Comparison of ENCODE assay signal across 7 mouse cellular contexts in the genomic region with DNA sequence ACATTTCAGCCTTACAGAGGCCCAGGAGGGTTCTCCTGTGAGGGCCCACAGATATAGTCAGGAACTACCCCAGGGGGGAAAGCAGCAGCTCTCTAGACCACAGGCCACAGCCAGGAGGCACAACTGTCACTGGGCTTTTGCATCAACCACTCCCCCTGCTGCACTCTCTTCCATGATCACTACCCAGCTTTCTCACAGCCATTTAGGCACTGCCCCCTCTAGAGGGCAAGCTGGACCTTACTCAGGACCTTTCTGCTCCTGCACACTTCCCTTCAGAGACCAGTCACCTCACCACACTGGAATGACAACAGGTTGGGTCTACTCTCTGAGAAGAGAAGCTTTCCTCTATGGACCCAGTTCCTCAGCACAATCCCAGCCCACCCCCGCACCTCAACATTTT. TPM values are rescaled to one million over a fixed set of nuclear protein-coding genes. Genes with fewer than 3 reads are reported as not detected.
DNase-seq lines count a peak whose midpoint lies in the region; ATAC-seq and TF ChIP-seq lines count a peak whose summit lies in the region.

No protein-coding gene starts in this region.

- TF ChIP-seq POLR2A in CH12.LX (IDR thresholded peaks at IDR 0.05; ENCODE audit: low read depth, low read length): no peak
- TF ChIP-seq POLR2A in small intestine, adult 2 months (IDR thresholded peaks at IDR 0.05; ENCODE audit: low read depth, low read length): no peak

- 83% methylated on average over 1 of the region's 1 CpGs for WGBS in forebrain, embryonic 15.5 days
- WGBS in lung, embryonic 15.5 days: 71% methylated on average over 1 of the region's 1 CpGs
- 74% methylated on average over 1 of the region's 1 CpGs for WGBS in small intestine, adult 2 months

- H3K4me1 ChIP-seq in CH12.LX (ENCODE audit: control insufficient read depth in 1 of 2, insufficient read depth in 2 of 2): peaks cover 12 to 31% of the 10 kb centered on the region in 2 experiments
- H3K4me1 ChIP-seq in forebrain, embryonic 15.5 days: peaks cover 23% of the 10 kb centered on the region
- peaks cover 23% of the 10 kb centered on the region for H3K4me1 ChIP-seq in lung, embryonic 15.5 days
- H3K4me1 ChIP-seq in small intestine, adult 2 months (ENCODE audit: control insufficient read depth, insufficient read depth, insufficient read length, low read length): peaks cover 11% of the 10 kb centered on the region; the same call in 1 of the 2 replicates

- CTCF ChIA-PET in Patski (lab: Charles Lee): interaction anchor here (0.7 to 1.6 kb wide), 5 partner anchors 9 to 116 kb away, joined by 3 to 8 read pairs (median 3); no protein-coding TSS in a partner anchor

- peak in 1 of 2 experiments; percentile 71; a peak in 2 of 4 replicates for TF ChIP-seq CTCF in CH12.LX (conservative IDR thresholded peaks at IDR 0.05 in 1 of 2, IDR thresholded peaks at IDR 0.05 in 1 of 2; ENCODE audit: low read depth in 2 of 2, low read length in 2 of 2)
- TF ChIP-seq CTCF in Patski (IDR thresholded peaks at IDR 0.05): no peak
- TF ChIP-seq CTCF in small intestine, adult 2 months (IDR thresholded peaks at IDR 0.05; ENCODE audit: extremely low read depth, insufficient read length, insufficient replicate concordance, low read depth, low read length): peak; percentile 35; the same call in 1 of the 2 replicates

- H3K27ac ChIP-seq in CH12.LX (ENCODE audit: insufficient read depth, low read depth): no peak overlapping the region
- H3K27ac ChIP-seq in forebrain, embryonic 15.5 days (replicated peaks): no peak overlapping the region
- H3K27ac ChIP-seq in lung, embryonic 15.5 days: no peak overlapping the region
- H3K27ac ChIP-seq in small intestine, adult 2 months (ENCODE audit: insufficient read depth, low read depth, low read length): no peak overlapping the region

- H3K9me3 ChIP-seq in CH12.LX (replicated peaks; ENCODE audit: low read length): peaks cover 21% of the 10 kb centered on the region
- H3K9me3 ChIP-seq in forebrain, embryonic 15.5 days: 0 out of 2 replicates have a peak, but pooled peaks cover 5% of the 10 kb centered on the region
- H3K9me3 ChIP-seq in lung, embryonic 15.5 days: peaks cover 3% of the 10 kb centered on the region; the same call in 1 of the 2 replicates

- dilution Hi-C loops in CH12.LX (cut with MboI; ENCODE audit: extremely low pct_ligation_motif_present, extremely low pct_unique_long_range_greater_than_20kb, low sequenced_read_pairs): no loop called here

- POLR2A ChIA-PET in Patski (lab: Charles Lee): interaction anchor here (0.6 to 1.8 kb wide), 2 partner anchors 19 to 112 kb away, joined by 3 to 6 read pairs; no protein-coding TSS in a partner anchor

- H3K4me3 ChIP-seq in CH12.LX (replicated peaks in 1 of 3; ENCODE audit: low read depth in 2 of 3, low read length in 2 of 3, poor library complexity in 1 of 3): peak overlapping the region in 1 of 3 experiments; percentile 87
- H3K4me3 ChIP-seq in forebrain, embryonic 15.5 days: peak overlapping the region; percentile 93
- H3K4me3 ChIP-seq in lung, embryonic 15.5 days: peak overlapping the region; percentile 88
- no peak overlapping the region for H3K4me3 ChIP-seq in small intestine, adult 2 months (ENCODE audit: low read depth, low read length)

- H3K27me3 ChIP-seq in CH12.LX (replicated peaks) (no peaks in the 10 kb centered on the region), Patski (no peaks in the 10 kb centered on the region)
- no peaks in the 10 kb centered on the region for H3K27me3 ChIP-seq in forebrain, embryonic 15.5 days
- no peaks in the 10 kb centered on the region for H3K27me3 ChIP-seq in lung, embryonic 15.5 days
- H3K27me3 ChIP-seq in small intestine, adult 2 months (ENCODE audit: control insufficient read depth, insufficient read depth, low read length): no peaks in the 10 kb centered on the region

- TF ChIP-seq RAD21 in CH12.LX (IDR thresholded peaks at IDR 0.05; ENCODE audit: low read depth, low read length): peak; percentile 18

- DNase-seq in CH12.LX (ENCODE audit: extremely low read depth): peak; percentile 63
- no peak for DNase-seq in Patski (ENCODE audit: low read depth, low spot score)
- DNase-seq in kidney, adult 18-20 months: peak; percentile 45
- no peak for DNase-seq in ovary, adult 18-20 months (ENCODE audit: low spot score)

- peak overlapping the region; percentile 90; the same call in 1 of the 2 replicates for H3K9ac ChIP-seq in CH12.LX (ENCODE audit: insufficient read depth, low read depth)
- H3K9ac ChIP-seq in forebrain, embryonic 15.5 days (replicated peaks): peak overlapping the region; percentile 26
- H3K9ac ChIP-seq in lung, embryonic 15.5 days: 0 out of 2 replicates have a peak overlapping the region, but pooled peaks have one; percentile 90

- H3K4me2 ChIP-seq in CH12.LX (ENCODE audit: insufficient read depth, low read depth, poor library complexity, severe bottlenecking): peak overlapping the region; percentile 65
- peak overlapping the region; percentile 96 for H3K4me2 ChIP-seq in forebrain, embryonic 15.5 days (replicated peaks)
- peak overlapping the region; percentile 71 for H3K4me2 ChIP-seq in lung, embryonic 15.5 days

- in situ Hi-C loops in CH12.LX (cut with MboI; ENCODE audit: low pct_ligation_motif_present, low pct_unique_long_range_greater_than_20kb, low sequenced_read_pairs): no loop called here
- in situ Hi-C loops in Patski (cut with MboI; ENCODE audit: low pct_unique_long_range_greater_than_20kb): no loop called here

- TF ChIP-seq EP300 in CH12.LX (IDR thresholded peaks at IDR 0.05; ENCODE audit: low read length): no peak

- H3K36me3 ChIP-seq in CH12.LX (replicated peaks in 1 of 2; ENCODE audit: control insufficient read depth in 1 of 2, insufficient read depth in 1 of 2, low read length in 1 of 2): peaks cover 38 to 49% of the 10 kb centered on the region in 2 experiments
- H3K36me3 ChIP-seq in forebrain, embryonic 15.5 days: peaks cover 49% of the 10 kb centered on the region
- peaks cover 47% of the 10 kb centered on the region for H3K36me3 ChIP-seq in lung, embryonic 15.5 days
- H3K36me3 ChIP-seq in small intestine, adult 2 months (ENCODE audit: control insufficient read depth, insufficient read depth, low read length): peaks cover 48% of the 10 kb centered on the region

- peaks cover 10% of the 10 kb centered on the region for H3K79me2 ChIP-seq in CH12.LX (replicated peaks; ENCODE audit: control insufficient read depth, extremely low read depth, insufficient read depth, poor library complexity, severe bottlenecking)

- ATAC-seq in Patski: peak; percentile 37
- no peak for ATAC-seq in forebrain, embryonic 15.5 days (replicated peaks)
- no peak for ATAC-seq in lung, embryonic 15.5 days (ENCODE audit: borderline replicate concordance, extremely low read depth, low FRiP score, low TSS enrichment)

TF ChIP-seq in CH12.LX, 34 proteins besides CTCF, POLR2A, EP300 and RAD21:
- TF ChIP-seq SMC3 (IDR thresholded peaks at IDR 0.05; ENCODE audit: low read depth, low read length): peak; percentile 1; the same call in 1 of the 2 replicates
- 0 out of 2 replicates have a peak, but pooled peaks have one; percentile 24 for TF ChIP-seq MEF2A (IDR thresholded peaks at IDR 0.05; ENCODE audit: borderline replicate concordance, low read depth, low read length)
- TF ChIP-seq ZNF384 (IDR thresholded peaks at IDR 0.05; ENCODE audit: low read depth, low read length): no peak

RNA-seq across cellular contexts. Expression of gene Zfp335, which starts 2.0 kb away (rescaled TPM):
- total RNA-seq in CH12.LX (2012; rRNA removed): 12.0 and 14.4 TPM in 2 replicates
- total RNA-seq in CH12.LX (2014; rRNA removed): 5.0 and 5.2 TPM in 2 replicates
- 13.1 and 16.5 TPM in 2 replicates for polyA plus RNA-seq in CH12.LX (2012; ENCODE audit: insufficient read length, low read depth)
- 19.0 TPM for polyA plus RNA-seq in Patski (2021)
- polyA plus RNA-seq in forebrain, embryonic 15.5 days (2015; fragmentation: Nextera tagmentation; extraction: Ambion mirVana): 15.7 and 16.7 TPM in 2 replicates
- polyA plus RNA-seq in lung, embryonic 15.5 days (2015; fragmentation: Nextera tagmentation; extraction: Ambion mirVana): 12.4 and 13.2 TPM in 2 replicates
- 19.1 and 34.1 TPM in 2 replicates for polyA plus RNA-seq in small intestine, adult 2 months (2012; rRNA removed)

RNA-seq across cellular contexts. Expression of gene Pcif1, which starts 30.4 kb away (rescaled TPM):
- total RNA-seq in CH12.LX (2012; rRNA removed) (30.0 and 33.6 TPM in 2 replicates), CH12.LX (2014; rRNA removed) (18.2 and 20.0 TPM in 2 replicates)
- polyA plus RNA-seq in CH12.LX (2012; ENCODE audit: insufficient read length, low read depth) (49.1 and 59.1 TPM in 2 replicates), Patski (2021) (38.7 TPM)
- polyA plus RNA-seq in forebrain, embryonic 15.5 days (2015; fragmentation: Nextera tagmentation; extraction: Ambion mirVana): 94.8 and 101 TPM in 2 replicates
- polyA plus RNA-seq in lung, embryonic 15.5 days (2015; fragmentation: Nextera tagmentation; extraction: Ambion mirVana): 74.4 and 75.2 TPM in 2 replicates
- 22.8 and 30.3 TPM in 2 replicates for polyA plus RNA-seq in small intestine, adult 2 months (2012; rRNA removed)

RNA-seq across cellular contexts. Expression of gene Mmp9, which starts 31.0 kb away (rescaled TPM):
- total RNA-seq in CH12.LX (2012; rRNA removed): not detected in 2 replicates
- not detected in 2 replicates for total RNA-seq in CH12.LX (2014; rRNA removed)
- polyA plus RNA-seq in CH12.LX (2012; ENCODE audit: insufficient read length, low read depth): not detected in 2 replicates
- polyA plus RNA-seq in Patski (2021): 0.12 TPM
- polyA plus RNA-seq in forebrain, embryonic 15.5 days (2015; fragmentation: Nextera tagmentation; extraction: Ambion mirVana): 17.9 and 19.5 TPM in 2 replicates
- 0.59 and 1.4 TPM in 2 replicates for polyA plus RNA-seq in lung, embryonic 15.5 days (2015; fragmentation: Nextera tagmentation; extraction: Ambion mirVana)
- 11.1 and 12.1 TPM in 2 replicates for polyA plus RNA-seq in small intestine, adult 2 months (2012; rRNA removed)

RNA-seq across cellular contexts. Expression of gene Slc12a5, which starts 51.1 kb away (rescaled TPM):
- total RNA-seq in CH12.LX (2012; rRNA removed): 0.30 and 0.34 TPM in 2 replicates
- 0.05 and 0.18 TPM in 2 replicates for total RNA-seq in CH12.LX (2014; rRNA removed)
- polyA plus RNA-seq in CH12.LX (2012; ENCODE audit: insufficient read length, low read depth): 0.71 and 0.83 TPM in 2 replicates
- polyA plus RNA-seq in Patski (2021): 3.9 TPM
- polyA plus RNA-seq in forebrain, embryonic 15.5 days (2015; fragmentation: Nextera tagmentation; extraction: Ambion mirVana): 16.2 and 17.2 TPM in 2 replicates
- polyA plus RNA-seq in lung, embryonic 15.5 days (2015; fragmentation: Nextera tagmentation; extraction: Ambion mirVana): 0.68 and 1.1 TPM in 2 replicates
- polyA plus RNA-seq in small intestine, adult 2 months (2012; rRNA removed): 0.57 and 0.60 TPM in 2 replicates

RNA-seq across cellular contexts. Expression of gene Pltp, which starts 52.0 kb away (rescaled TPM):
- 4.4 and 5.5 TPM in 2 replicates for total RNA-seq in CH12.LX (2012; rRNA removed)
- total RNA-seq in CH12.LX (2014; rRNA removed): 0.85 and 1.1 TPM in 2 replicates
- 0.94 and 0.98 TPM in 2 replicates for polyA plus RNA-seq in CH12.LX (2012; ENCODE audit: insufficient read length, low read depth)
- 9.4 TPM for polyA plus RNA-seq in Patski (2021)
- 45.3 and 50.7 TPM in 2 replicates for polyA plus RNA-seq in forebrain, embryonic 15.5 days (2015; fragmentation: Nextera tagmentation; extraction: Ambion mirVana)
- 149 and 169 TPM in 2 replicates for polyA plus RNA-seq in lung, embryonic 15.5 days (2015; fragmentation: Nextera tagmentation; extraction: Ambion mirVana)
- polyA plus RNA-seq in small intestine, adult 2 months (2012; rRNA removed): 20.9 and 34.2 TPM in 2 replicates

Comparison
In these comparisons a context has a peak if more than half of its experiments do, and no peak if none do; other contexts are left out.
1. DNase-seq: peak in CH12.LX (single experiment) and kidney, adult 18-20 months (single experiment); none in Patski (single experiment) and ovary, adult 18-20 months (single experiment).
2. H3K9ac ChIP-seq: peak in every context shown above with its lines; median percentile 90 in CH12.LX; 90 in lung, embryonic 15.5 days; 26 in forebrain, embryonic 15.5 days.
3. Peak in every context shown above with its lines, with median percentiles within 50 percentile points of each other: H3K4me2 ChIP-seq.